Mouse (Mus musculus) MEL (cell line): Measurements from ENCODE around the gene Pdlim5.

Experiments
- CHD1 ChIP-seq: IDR thresholded peaks from 2 replicates; pipeline ENCODE4 v1.6.1; 2012; ENCODE audit warnings: low read depth, mild to moderate bottlenecking, inconsistent platforms, low read length, improper control_type of control experiment
- CHD2 ChIP-seq: IDR thresholded peaks from 2 replicates; pipeline ENCODE4 v1.6.1; 2011; ENCODE audit warnings: low read length, improper control_type of control experiment
- CTCF ChIP-seq, 3 experiments: IDR thresholded peaks in 2 of 3; conservative IDR thresholded peaks in 1 of 3; 2 replicates each; pipeline ENCODE4 v1.5.1; 2011 to 2012; ENCODE audit warnings: low read length in 3 of 3, low read depth in 2 of 3, mild to moderate bottlenecking in 2 of 3, improper control_type of control experiment in 1 of 3, inconsistent platforms in 1 of 3, mixed read lengths in 1 of 3, moderate library complexity in 1 of 3; ENCODE audit not compliant: control insufficient read depth in 1 of 3, insufficient read depth in 1 of 3, poor library complexity in 1 of 3, severe bottlenecking in 1 of 3
- ELF1 ChIP-seq: IDR thresholded peaks from 2 replicates; pipeline ENCODE4 v1.6.1; 2014; ENCODE audit warnings: low read depth, mild to moderate bottlenecking, inconsistent platforms, low read length, improper control_type of control experiment, moderate library complexity
- EP300 ChIP-seq, 2 experiments: IDR thresholded peaks; 2 replicates each; pipeline ENCODE4 v1.6.1; 2011; ENCODE audit warnings: improper control_type of control experiment in 2 of 2, low read length in 2 of 2, low read depth in 1 of 2, mild to moderate bottlenecking in 1 of 2
- HCFC1 ChIP-seq: IDR thresholded peaks from 2 replicates; pipeline ENCODE4 v1.6.1; 2012; ENCODE audit warnings: low read depth, mild to moderate bottlenecking, inconsistent platforms, low read length, improper control_type of control experiment, moderate library complexity
- MEF2A ChIP-seq: IDR thresholded peaks from 2 replicates; pipeline ENCODE4 v1.6.1; 2014; ENCODE audit warnings: low read depth, mild to moderate bottlenecking, inconsistent platforms, low read length, improper control_type of control experiment; ENCODE audit not compliant: poor library complexity, insufficient replicate concordance, severe bottlenecking; ENCODE audit errors: extremely low read depth
- MYC ChIP-seq: IDR thresholded peaks from 2 replicates; pipeline ENCODE4 v1.6.1; 2011; ENCODE audit warnings: low read depth, mild to moderate bottlenecking, low read length, improper control_type of control experiment, moderate library complexity
- NELFE ChIP-seq: IDR thresholded peaks from 2 replicates; pipeline ENCODE4 v1.6.1; 2011; ENCODE audit warnings: low read depth, low read length, improper control_type of control experiment
- POLR2A ChIP-seq, 2 experiments: IDR thresholded peaks; 2 replicates each; pipeline ENCODE4 v1.6.1; 2011 to 2012; ENCODE audit warnings: low read length in 2 of 2, mild to moderate bottlenecking in 2 of 2, control low read depth in 1 of 2, improper control_type of control experiment in 1 of 2, low read depth in 1 of 2, moderate library complexity in 1 of 2; ENCODE audit not compliant: control insufficient read depth in 1 of 2, insufficient read depth in 1 of 2, poor library complexity in 1 of 2
- SIN3A ChIP-seq: IDR thresholded peaks from 2 replicates; pipeline ENCODE4 v1.6.1; 2012; ENCODE audit warnings: low read length, improper control_type of control experiment, inconsistent platforms
- USF2 ChIP-seq, 2 experiments: IDR thresholded peaks; 2 replicates each; pipeline ENCODE4 v1.6.1; 2011 to 2012; ENCODE audit warnings: improper control_type of control experiment in 2 of 2, low read length in 2 of 2, borderline replicate concordance in 1 of 2, inconsistent platforms in 1 of 2, low read depth in 1 of 2, mild to moderate bottlenecking in 1 of 2; ENCODE audit not compliant: insufficient read depth in 1 of 2
- ZKSCAN1 ChIP-seq: IDR thresholded peaks from 2 replicates; pipeline ENCODE4 v1.6.1; 2012; ENCODE audit warnings: low read depth, mild to moderate bottlenecking, inconsistent platforms, low read length, improper control_type of control experiment, moderate library complexity

- TF ChIP-seq EP300 (IDR thresholded peaks at IDR 0.05; ENCODE audit: low read depth in 1 of 2, low read length in 2 of 2) = no peak
- no peak for TF ChIP-seq ELF1
- no peak for TF ChIP-seq HCFC1
- TF ChIP-seq POLR2A (IDR thresholded peaks at IDR 0.05; ENCODE audit: control insufficient read depth in 1 of 2, insufficient read depth in 1 of 2, low read depth in 1 of 2, low read length in 2 of 2, poor library complexity in 1 of 2) = no peak
- TF ChIP-seq ZKSCAN1 = no peak
- no peak for TF ChIP-seq CTCF (IDR thresholded peaks at IDR 0.05 in 2 of 3, conservative IDR thresholded peaks at IDR 0.05 in 1 of 3; ENCODE audit: control insufficient read depth in 1 of 3, insufficient read depth in 1 of 3, low read depth in 2 of 3, low read length in 3 of 3, poor library complexity in 1 of 3, severe bottlenecking in 1 of 3)
- TF ChIP-seq NELFE = no peak
- TF ChIP-seq MEF2A = no peak
- no peak for TF ChIP-seq MYC
- TF ChIP-seq SIN3A = no peak
- TF ChIP-seq CHD1 = no peak
- TF ChIP-seq CHD2 = no peak
- TF ChIP-seq USF2 (IDR thresholded peaks at IDR 0.05; ENCODE audit: borderline replicate concordance in 1 of 2, insufficient read depth in 1 of 2, low read depth in 1 of 2, low read length in 2 of 2) = no peak
Observed at GRCm38 (mm10) chr3:142331872-142332554, 63.5 kb downstream of the Pdlim5 start.
